ENCODE assay signal across 29 mouse cellular contexts in the genomic region with DNA sequence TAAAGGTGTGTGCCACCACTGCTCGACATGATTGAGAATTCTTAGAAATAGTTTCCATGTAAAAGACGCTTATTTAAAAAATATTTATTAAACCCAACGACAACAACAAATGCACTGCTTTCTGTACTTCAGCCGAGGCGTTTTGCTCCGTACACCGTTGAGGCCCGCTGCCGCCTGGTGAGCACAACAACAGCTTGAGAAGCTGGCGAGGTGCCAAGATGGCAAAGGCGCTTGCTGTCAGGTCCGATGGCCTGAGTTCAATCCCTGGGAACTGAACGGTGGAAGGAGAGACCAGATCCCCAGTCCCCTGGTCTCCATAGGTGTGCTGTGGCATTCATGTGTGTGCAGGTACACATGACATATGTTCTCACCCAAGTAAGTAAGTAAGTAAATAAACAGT. TPM values are rescaled to one million over a fixed set of nuclear protein-coding genes. Genes with fewer than 3 reads are reported as not detected.
DNase-seq lines count a peak whose midpoint lies in the region; ATAC-seq and TF ChIP-seq lines count a peak whose summit lies in the region.
"Had no signal": no experiment of that assay in that cellular context is flagged by ENCODE, and none has a peak within 500 bp of the region (broad histone marks: within the 10 kb centered on the region; RNA-seq: fewer than 3 reads in every experiment).

No protein-coding gene starts in this region.

- no peak overlapping the region for H3K4me2 ChIP-seq in hindbrain, postnatal 0 days (ENCODE audit: low read depth, low read length)
- no peak overlapping the region for H3K4me2 ChIP-seq in hindbrain, embryonic 13.5 days
- no peak overlapping the region for H3K4me2 ChIP-seq in midbrain, postnatal 0 days (ENCODE audit: low read depth, low read length, poor library complexity, severe bottlenecking)
- no peak overlapping the region for H3K4me2 ChIP-seq in midbrain, embryonic 15.5 days
- H3K4me2 ChIP-seq: embryonic facial prominence, embryonic 12.5 days; forebrain, embryonic 15.5 days; heart, embryonic 15.5 days; liver, embryonic 12.5 days had no signal

- no peaks in the 10 kb centered on the region for H3K27me3 ChIP-seq in hindbrain, postnatal 0 days (ENCODE audit: insufficient read depth, low read length)
- no peaks in the 10 kb centered on the region for H3K27me3 ChIP-seq in hindbrain, embryonic 13.5 days
- H3K27me3 ChIP-seq in midbrain, postnatal 0 days (ENCODE audit: insufficient read depth, low read length): no peaks in the 10 kb centered on the region
- H3K27me3 ChIP-seq in midbrain, embryonic 15.5 days (replicated peaks): no peaks in the 10 kb centered on the region
- H3K27me3 ChIP-seq: CH12.LX; embryonic facial prominence, embryonic 12.5 days; forebrain, embryonic 15.5 days; heart, embryonic 15.5 days; liver, embryonic 12.5 days had no signal

- peak; percentile 19 to 43 for DNase-seq in cerebellum, postnatal 36 days
- DNase-seq in cerebellum, adult 11 months: no peak
- peak; percentile 35 for DNase-seq in hindbrain, postnatal 0 days (ENCODE audit: low spot score)
- DNase-seq in midbrain, postnatal 0 days (ENCODE audit: low spot score): peak; percentile 11
- no peak for DNase-seq in frontal cortex, postnatal 25 days (ENCODE audit: low spot score in 2 of 2)
- DNase-seq: adrenal gland, adult 2 months; heart, adult 18-20 months; kidney, adult 8-10 months; kidney, postnatal 36 days; lung, adult 2 months; lung, postnatal 4 days; right cerebral cortex, postnatal 14 days; spleen, adult 18-20 months; thymus, adult 18-20 months; thymus, postnatal 4 days had no signal

- no peak overlapping the region for H3K9ac ChIP-seq in hindbrain, postnatal 0 days (replicated peaks; ENCODE audit: low read length)
- H3K9ac ChIP-seq in hindbrain, embryonic 13.5 days: no peak overlapping the region
- H3K9ac ChIP-seq in midbrain, postnatal 0 days (replicated peaks; ENCODE audit: low read length, poor library complexity, severe bottlenecking): no peak overlapping the region
- H3K9ac ChIP-seq in midbrain, embryonic 15.5 days: no peak overlapping the region
- H3K9ac ChIP-seq: embryonic facial prominence, embryonic 12.5 days; forebrain, embryonic 15.5 days; heart, embryonic 15.5 days; liver, embryonic 12.5 days had no signal

- H3K27ac ChIP-seq in hindbrain, postnatal 0 days: no peak overlapping the region
- H3K27ac ChIP-seq in hindbrain, embryonic 13.5 days: no peak overlapping the region
- no peak overlapping the region for H3K27ac ChIP-seq in midbrain, postnatal 0 days (ENCODE audit: low read depth, low read length)
- H3K27ac ChIP-seq in midbrain, embryonic 15.5 days: no peak overlapping the region
- H3K27ac ChIP-seq: embryonic facial prominence, embryonic 12.5 days; forebrain, embryonic 15.5 days; heart, embryonic 15.5 days; limb, embryonic 10.5 days; liver, embryonic 12.5 days had no signal

- TF ChIP-seq CTCF in hindbrain, postnatal 0 days (IDR thresholded peaks at IDR 0.05; ENCODE audit: low read depth): no peak
- TF ChIP-seq CTCF in midbrain, postnatal 0 days (IDR thresholded peaks at IDR 0.05): no peak

- H3K4me3 ChIP-seq in hindbrain, postnatal 0 days (ENCODE audit: low read length): no peak overlapping the region
- no peak overlapping the region for H3K4me3 ChIP-seq in hindbrain, embryonic 13.5 days
- no peak overlapping the region for H3K4me3 ChIP-seq in midbrain, postnatal 0 days (ENCODE audit: low read depth, low read length)
- no peak overlapping the region for H3K4me3 ChIP-seq in midbrain, embryonic 15.5 days
- H3K4me3 ChIP-seq: embryonic facial prominence, embryonic 12.5 days; erythroblast, embryonic 14.5 days; forebrain, embryonic 15.5 days; heart, embryonic 15.5 days; limb, embryonic 10.5 days; liver, embryonic 12.5 days; myocyte had no signal

- WGBS in hindbrain, postnatal 0 days: 54% methylated on average over 13 of the region's 13 CpGs
- whole genome bisulfite sequencing in hindbrain, embryonic 13.5 days: 79% methylated on average over 13 of the region's 13 CpGs
- 76% methylated on average over 13 of the region's 13 CpGs for WGBS in midbrain, postnatal 0 days
- 78% methylated on average over 13 of the region's 13 CpGs for WGBS in midbrain, embryonic 15.5 days

- H3K9me3 ChIP-seq in hindbrain, postnatal 0 days (ENCODE audit: low read length): no peaks in the 10 kb centered on the region
- H3K9me3 ChIP-seq in hindbrain, embryonic 13.5 days: no peaks in the 10 kb centered on the region
- H3K9me3 ChIP-seq in midbrain, postnatal 0 days (ENCODE audit: low read length): no peaks in the 10 kb centered on the region
- H3K9me3 ChIP-seq in midbrain, embryonic 15.5 days: no peaks in the 10 kb centered on the region
- H3K9me3 ChIP-seq: embryonic facial prominence, embryonic 12.5 days; forebrain, embryonic 15.5 days; heart, embryonic 15.5 days; limb, embryonic 10.5 days; liver, embryonic 12.5 days had no signal

- no peaks in the 10 kb centered on the region for H3K36me3 ChIP-seq in hindbrain, postnatal 0 days (ENCODE audit: insufficient read depth, low read length)
- no peaks in the 10 kb centered on the region for H3K36me3 ChIP-seq in hindbrain, embryonic 13.5 days
- H3K36me3 ChIP-seq in midbrain, postnatal 0 days (ENCODE audit: insufficient read depth, low read length): no peaks in the 10 kb centered on the region
- no peaks in the 10 kb centered on the region for H3K36me3 ChIP-seq in midbrain, embryonic 15.5 days (replicated peaks)
- H3K36me3 ChIP-seq: embryonic facial prominence, embryonic 12.5 days; forebrain, embryonic 15.5 days; heart, embryonic 15.5 days; limb, embryonic 10.5 days; liver, embryonic 12.5 days had no signal

- ATAC-seq in hindbrain, postnatal 0 days: no peak
- no peak for ATAC-seq in hindbrain, embryonic 13.5 days (ENCODE audit: low FRiP score)
- no peak for ATAC-seq in midbrain, postnatal 0 days (ENCODE audit: low FRiP score)
- no peak for ATAC-seq in midbrain, embryonic 15.5 days (replicated peaks)
- ATAC-seq: forebrain, embryonic 15.5 days; liver, embryonic 12.5 days had no signal

- no peaks in the 10 kb centered on the region for H3K4me1 ChIP-seq in hindbrain, postnatal 0 days (ENCODE audit: insufficient read depth, low read length)
- no peaks in the 10 kb centered on the region for H3K4me1 ChIP-seq in hindbrain, embryonic 13.5 days (replicated peaks)
- no peaks in the 10 kb centered on the region for H3K4me1 ChIP-seq in midbrain, postnatal 0 days (ENCODE audit: insufficient read depth, low read length)
- H3K4me1 ChIP-seq in midbrain, embryonic 15.5 days: no peaks in the 10 kb centered on the region
- H3K4me1 ChIP-seq: embryonic facial prominence, embryonic 12.5 days; forebrain, embryonic 15.5 days; heart, embryonic 15.5 days; limb, embryonic 10.5 days; liver, embryonic 12.5 days had no signal

RNA-seq across cellular contexts. Expression of gene Scgb1a1, which starts 9.7 kb away (rescaled TPM):
- not detected in 2 replicates for total RNA-seq in hindbrain, postnatal 0 days (2014; rRNA removed)
- polyA plus RNA-seq in hindbrain, postnatal 0 days (2015; fragmentation: Nextera tagmentation; extraction: Ambion mirVana): not detected in 2 replicates
- not detected in 2 replicates for polyA plus RNA-seq in hindbrain, embryonic 13.5 days (2015; fragmentation: Nextera tagmentation; extraction: Ambion mirVana)
- not detected in 2 replicates for total RNA-seq in midbrain, postnatal 0 days (2014; rRNA removed)
- polyA plus RNA-seq in midbrain, postnatal 0 days (2015; fragmentation: Nextera tagmentation; extraction: Ambion mirVana): not detected in 2 replicates
- polyA plus RNA-seq in midbrain, embryonic 15.5 days (2015; fragmentation: Nextera tagmentation; extraction: Ambion mirVana): not detected in 2 replicates
- total RNA-seq: adrenal gland, adult 2 months; CH12.LX; left cerebral cortex, adult 18-20 months had no signal
- polyA plus RNA-seq: adrenal gland, adult 2 months; embryonic facial prominence, embryonic 12.5 days; erythroblast, embryonic 14.5 days; forebrain, embryonic 15.5 days; hindbrain, embryonic 11.5 days; intestine, embryonic 14.5 days; limb, embryonic 10.5 days; liver, embryonic 12.5 days; myocyte; neural tube, embryonic 14.5 days had no signal

RNA-seq across cellular contexts. Expression of gene Asrgl1, which starts 38.0 kb away (rescaled TPM):
- 27.5 and 30.8 TPM in 2 replicates for total RNA-seq in hindbrain, postnatal 0 days (2014; rRNA removed)
- polyA plus RNA-seq in hindbrain, postnatal 0 days (2015; fragmentation: Nextera tagmentation; extraction: Ambion mirVana): 50.0 and 62.4 TPM in 2 replicates
- polyA plus RNA-seq in hindbrain, embryonic 13.5 days (2015; fragmentation: Nextera tagmentation; extraction: Ambion mirVana): 16.6 and 23.0 TPM in 2 replicates
- 30.3 and 33.4 TPM in 2 replicates for total RNA-seq in midbrain, postnatal 0 days (2014; rRNA removed)
- 45.4 and 46.9 TPM in 2 replicates for polyA plus RNA-seq in midbrain, postnatal 0 days (2015; fragmentation: Nextera tagmentation; extraction: Ambion mirVana)
- polyA plus RNA-seq in midbrain, embryonic 15.5 days (2015; fragmentation: Nextera tagmentation; extraction: Ambion mirVana): 20.3 and 24.1 TPM in 2 replicates

Comparison
In these comparisons a context has a peak if more than half of its experiments do, and no peak if none do; other contexts are left out.
1. DNase-seq: peak in cerebellum, postnatal 36 days (2 of 2), hindbrain, postnatal 0 days (single experiment) and midbrain, postnatal 0 days (single experiment); none in cerebellum, adult 11 months (single experiment) and frontal cortex, postnatal 25 days (0 of 2).